Mouse (Mus musculus) C2C12 (cell line): ENCODE results near the gene Car2.

Source experiments
- CTCF ChIP-seq: IDR thresholded peaks from one replicate; pipeline ENCODE4 v1.5.1; 2011; ENCODE audit not compliant: control insufficient read depth, insufficient read depth, insufficient read length
- MAX ChIP-seq: IDR thresholded peaks from one replicate; pipeline ENCODE4 v1.6.1; 2011; ENCODE audit warnings: mild to moderate bottlenecking, control low read depth
- MYOD1 ChIP-seq: IDR thresholded peaks from one replicate; pipeline ENCODE4 v1.6.1; 2011; ENCODE audit warnings: low read depth; ENCODE audit not compliant: control insufficient read depth, insufficient read length
- MYOG ChIP-seq: IDR thresholded peaks from one replicate; pipeline ENCODE4 v1.6.1; 2011; ENCODE audit not compliant: control insufficient read depth, insufficient read length; ENCODE audit errors: extremely low read depth

GRCm38 (mm10) chr3:14865941-14866340, 20.1 kb upstream of the Car2 start:
- TF ChIP-seq CTCF (no peak), MYOG (no peak), MAX (no peak), MYOD1 (no peak)
